Comparison of ENCODE assay signal across 18 mouse cellular contexts in the genomic region with DNA sequence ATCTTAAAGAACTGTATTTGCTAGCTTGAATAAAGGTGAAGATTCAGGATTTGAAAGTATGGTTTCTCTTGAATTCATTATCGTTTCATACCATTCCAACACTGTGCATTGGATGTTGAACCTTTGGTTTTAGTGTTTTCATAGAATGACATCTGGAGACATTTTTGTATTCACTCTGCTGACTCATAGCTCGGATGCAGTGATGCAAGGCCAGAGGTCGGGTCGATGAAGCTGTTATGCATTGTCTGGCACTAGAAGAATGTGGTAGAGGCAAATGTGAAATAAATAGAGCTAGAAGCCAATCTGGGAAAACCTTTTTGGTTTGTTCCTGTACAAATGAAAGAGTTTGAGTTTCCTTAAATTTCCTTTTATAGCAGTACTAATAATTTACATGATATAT. TPM values are rescaled to one million over a fixed set of nuclear protein-coding genes. Genes with fewer than 3 reads are reported as not detected.
DNase-seq lines count a peak whose midpoint lies in the region; ATAC-seq and TF ChIP-seq lines count a peak whose summit lies in the region.
"Had no signal": no experiment of that assay in that cellular context is flagged by ENCODE, and none has a peak within 500 bp of the region (broad histone marks: within the 10 kb centered on the region; RNA-seq: fewer than 3 reads in every experiment).

No protein-coding gene starts in this region.

- H3K9ac ChIP-seq in hindbrain, embryonic 13.5 days, result no peak overlapping the region
- H3K9ac ChIP-seq: limb, embryonic 15.5 days had no signal

- TF ChIP-seq CTCF in gastrocnemius, adult 2 months (IDR thresholded peaks at IDR 0.05), result no peak

- H3K27me3 ChIP-seq in hindbrain, embryonic 13.5 days, result no peaks in the 10 kb centered on the region
- H3K27me3 ChIP-seq: limb, embryonic 15.5 days had no signal

- H3K4me2 ChIP-seq in hindbrain, embryonic 13.5 days, result no peak overlapping the region
- H3K4me2 ChIP-seq: limb, embryonic 15.5 days had no signal

- 0 out of 2 replicates have a peak, but pooled peaks cover 2% of the 10 kb centered on the region for H3K4me1 ChIP-seq in hindbrain, embryonic 13.5 days (replicated peaks)
- H3K4me1 ChIP-seq: heart, embryonic 10.5 days; limb, embryonic 15.5 days had no signal

- intact Hi-C loops in gastrocnemius, adult 2 months (cut with DNase I), result no loop called here

- no peaks in the 10 kb centered on the region; the same call in 1 of the 2 replicates for H3K36me3 ChIP-seq in hindbrain, embryonic 13.5 days
- H3K36me3 ChIP-seq: heart, embryonic 10.5 days; limb, embryonic 15.5 days had no signal

- 0 out of 2 replicates have a peak, but pooled peaks cover 7% of the 10 kb centered on the region for H3K9me3 ChIP-seq in hindbrain, embryonic 13.5 days
- H3K9me3 ChIP-seq: heart, embryonic 10.5 days; limb, embryonic 15.5 days had no signal

- H3K4me3 ChIP-seq in gastrocnemius, adult 2 months, result no peak overlapping the region
- H3K4me3 ChIP-seq in hindbrain, embryonic 13.5 days, result no peak overlapping the region
- H3K4me3 ChIP-seq: erythroblast, embryonic 14.5 days; heart, embryonic 10.5 days; hindbrain, embryonic 10.5 days; limb, embryonic 15.5 days had no signal

- ATAC-seq in hindbrain, embryonic 13.5 days (ENCODE audit: low FRiP score), result no peak
- ATAC-seq: forebrain, embryonic 14.5 days had no signal

- DNase-seq in adrenal gland, postnatal 36 days, result peak; percentile 10 to 20
- no peak for DNase-seq in adrenal gland, adult 8-10 months
- peak; percentile 8 for DNase-seq in kidney, postnatal 14 days
- DNase-seq in kidney, adult 18-20 months, result no peak
- peak; percentile 27 for DNase-seq in embryo, embryonic 10.5 days (ENCODE audit: low spot score)
- DNase-seq in gastrocnemius, adult 2 months, result no peak
- DNase-seq in cerebellum, postnatal 14 days, result no peak
- DNase-seq: adrenal gland, postnatal 10 days; cerebellum, postnatal 10 days; gastrocnemius, postnatal 36 days; lung, adult 2 months; right cerebral cortex, adult 18-20 months had no signal

- WGBS in hindbrain, embryonic 13.5 days, result 50% methylated on average over 4 of the region's 4 CpGs

- no peak overlapping the region for H3K27ac ChIP-seq in gastrocnemius, adult 2 months
- H3K27ac ChIP-seq in hindbrain, embryonic 13.5 days, result no peak overlapping the region
- H3K27ac ChIP-seq: heart, embryonic 10.5 days; hindbrain, embryonic 10.5 days; limb, embryonic 15.5 days had no signal

RNA-seq across cellular contexts. Expression of a gene that starts 16.9 kb away (rescaled TPM):
- 10 to 100 TPM; 40.6 to 45.9 TPM for total RNA-seq in adrenal gland, postnatal 36 days (2021)
- total RNA-seq in adrenal gland, adult 8-10 months (2022), result 10 to 100 TPM; 12.1 to 34.9 (median 22.5) TPM
- total RNA-seq in gastrocnemius, adult 2 months (2021), result 1 to 10 TPM; 3.2 to 4.7 TPM
- polyA plus RNA-seq in hindbrain, embryonic 13.5 days (2015; fragmentation: Nextera tagmentation; extraction: Ambion mirVana), result 4.1 and 4.4 TPM in 2 replicates

Comparison
In these comparisons a context has a peak if more than half of its experiments do, and no peak if none do; other contexts are left out.
1. DNase-seq: peak in adrenal gland, postnatal 36 days (2 of 2), kidney, postnatal 14 days (single experiment) and embryo, embryonic 10.5 days (single experiment); none in adrenal gland, adult 8-10 months (single experiment), kidney, adult 18-20 months (single experiment), gastrocnemius, adult 2 months (single experiment) and cerebellum, postnatal 14 days (0 of 2).